Mouse (Mus musculus): Measurements from ENCODE around the gene Nr2c1. TPM values are rescaled to one million over a fixed set of nuclear protein-coding genes. Genes with fewer than 3 reads are reported as not detected.

The Nr2c1 gene
- total RNA-seq, 2 experiments from 2014 or later, result 8.2 to 9.8 TPM

GRCm38 (mm10) chr10:94183199-94183598 lies 35.4 kb downstream of the Nr2c1 start:
- intact Hi-C loops (cut with DNase I), result no loop called here
- DNase-seq, result no peak

- DNase-seq, result peak; percentile 94 to 97
- intact Hi-C loops (cut with DNase I), result no loop called here
Observed at GRCm38 (mm10) chr10:94198482-94199405, 50.9 kb downstream of the Nr2c1 start, which contains the start of gene Ndufa12. Gene Ndufa12 (plus strand): TSS chr10:94198720.

DNA sequence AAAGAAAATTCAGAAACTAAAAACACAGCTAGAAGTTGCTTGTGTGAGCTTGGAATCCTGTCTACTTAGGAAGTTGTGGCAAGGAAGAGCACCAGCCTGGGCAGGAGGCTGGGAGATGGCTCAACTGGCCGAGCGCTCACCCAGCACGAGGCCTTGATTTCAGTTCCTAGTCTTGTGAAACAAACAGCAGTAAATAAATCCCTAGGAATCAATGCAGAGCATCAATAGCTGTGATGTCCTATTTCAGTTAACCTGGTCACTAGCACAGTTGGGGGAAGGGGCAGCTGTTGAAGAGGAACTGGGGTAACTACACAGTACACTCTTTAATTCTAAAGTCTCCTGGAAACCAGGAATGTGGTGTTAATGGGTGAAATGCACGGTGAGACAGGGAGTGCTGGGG lies 57.1 kb downstream of the Nr2c1 start:
- intact Hi-C loops (cut with DNase I), result no loop called here

DNA sequence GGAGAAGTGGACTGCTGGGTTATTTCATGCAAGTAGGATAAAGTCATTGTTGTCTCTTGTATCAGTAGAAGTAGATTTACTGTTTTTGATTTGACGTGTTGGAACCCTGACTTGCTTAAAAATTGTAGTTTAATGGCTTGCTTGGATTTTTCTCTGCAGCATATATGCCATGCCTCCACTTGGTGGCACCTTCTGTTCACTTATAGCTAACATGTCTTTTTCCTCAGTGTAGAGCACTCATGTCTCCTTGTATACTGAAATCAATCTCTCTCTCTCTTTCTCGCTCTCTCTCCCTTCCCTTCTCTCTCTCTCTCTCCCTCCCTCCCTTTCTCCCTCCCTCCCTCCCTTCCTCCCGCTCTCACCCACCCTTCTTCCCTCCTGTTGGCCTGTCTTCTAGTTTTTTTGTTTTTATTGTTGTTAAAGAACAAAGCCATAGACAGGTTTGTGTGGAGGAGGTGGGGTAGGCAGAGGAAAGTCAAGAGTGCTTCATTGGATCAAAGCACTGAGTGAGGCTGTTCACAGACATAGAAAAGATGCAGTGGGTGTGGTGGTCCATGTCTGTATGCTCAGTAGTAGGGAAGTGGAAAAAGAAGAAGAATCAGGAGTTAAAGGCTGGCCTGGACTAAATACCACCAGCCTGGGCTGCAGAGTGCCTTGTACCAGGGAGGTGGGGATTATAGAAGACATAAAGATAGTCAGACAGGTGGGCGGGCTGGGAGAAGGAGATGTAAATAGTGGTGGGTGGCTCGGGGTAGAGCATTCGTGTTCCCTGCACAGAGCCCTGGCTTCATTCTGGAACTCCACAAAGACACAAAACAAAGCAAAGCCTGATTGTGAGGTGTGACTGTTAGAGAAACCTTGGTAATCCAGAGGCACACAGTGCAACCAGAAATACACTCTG lies 63.1 kb downstream of the Nr2c1 start:
- intact Hi-C loops (cut with DNase I), result loop anchor here (10.0 kb wide), 1 partner anchor 394 kb away; no protein-coding TSS in a partner anchor
- no peak for DNase-seq

More for the DNA sequence above, 57.1 kb downstream of the Nr2c1 start:
- DNase-seq, result no peak

DNA sequence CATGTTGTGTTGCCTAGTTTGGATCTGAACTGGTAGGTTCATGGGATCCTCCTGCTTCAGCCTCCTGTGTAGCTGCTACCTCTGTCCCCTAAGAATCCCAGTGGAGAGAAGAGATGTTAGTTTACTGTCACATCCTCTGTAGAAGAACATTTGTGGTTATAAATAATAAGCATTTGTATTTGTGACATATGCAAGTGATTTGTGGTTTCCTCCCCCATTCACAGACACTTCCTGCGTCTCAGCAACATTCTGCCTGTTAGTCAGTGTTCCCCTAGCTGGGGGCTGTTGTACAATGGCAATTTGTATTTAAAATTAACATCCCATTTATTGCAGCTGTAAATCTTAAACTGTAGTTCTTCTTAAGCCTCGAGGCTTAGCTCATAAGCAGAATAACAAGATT lies 63.9 kb downstream of the Nr2c1 start:
- intact Hi-C loops (cut with DNase I), result loop anchor here (10.0 kb wide), 1 partner anchor 393 kb away; no protein-coding TSS in a partner anchor
- no peak for DNase-seq

DNA sequence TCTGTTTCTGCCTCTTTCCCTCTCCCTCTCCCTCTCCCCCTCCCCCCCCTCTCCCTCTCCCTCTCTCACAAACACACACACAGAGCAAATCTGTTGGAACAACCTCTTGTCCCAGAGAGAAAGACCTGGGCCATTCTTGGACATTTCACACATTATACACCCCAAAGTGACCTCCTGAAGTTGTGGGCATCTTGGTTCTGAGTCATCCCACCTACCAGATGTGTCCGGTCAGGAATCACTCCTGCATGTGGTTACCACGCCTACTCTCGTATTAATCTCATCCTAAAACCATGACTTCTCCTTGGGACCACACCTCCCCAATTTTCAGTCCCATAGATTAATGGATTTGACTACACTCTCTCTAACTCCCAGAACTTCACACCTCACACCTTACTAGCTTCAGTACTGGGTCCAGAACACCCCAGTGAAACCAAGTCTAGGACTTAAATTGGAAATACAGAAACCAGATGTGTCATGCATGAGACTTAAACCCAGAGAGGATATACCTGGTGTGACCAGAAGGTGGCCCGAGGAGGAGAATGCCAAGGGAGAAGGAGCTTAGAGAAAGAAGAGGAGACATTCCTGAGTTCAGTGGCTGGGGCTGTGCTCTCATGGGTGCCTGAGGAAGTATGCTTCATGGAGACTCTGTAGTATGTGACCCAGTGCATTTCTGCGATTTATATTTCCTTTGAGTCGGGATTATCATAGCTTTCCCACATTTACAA lies 77.4 kb downstream of the Nr2c1 start:
- no peak for DNase-seq
- intact Hi-C loops (cut with DNase I), result no loop called here

GRCm38 (mm10) chr10:94230172-94230981 lies 82.6 kb downstream of the Nr2c1 start:
- intact Hi-C loops (cut with DNase I), result no loop called here
- no peak for DNase-seq

DNA sequence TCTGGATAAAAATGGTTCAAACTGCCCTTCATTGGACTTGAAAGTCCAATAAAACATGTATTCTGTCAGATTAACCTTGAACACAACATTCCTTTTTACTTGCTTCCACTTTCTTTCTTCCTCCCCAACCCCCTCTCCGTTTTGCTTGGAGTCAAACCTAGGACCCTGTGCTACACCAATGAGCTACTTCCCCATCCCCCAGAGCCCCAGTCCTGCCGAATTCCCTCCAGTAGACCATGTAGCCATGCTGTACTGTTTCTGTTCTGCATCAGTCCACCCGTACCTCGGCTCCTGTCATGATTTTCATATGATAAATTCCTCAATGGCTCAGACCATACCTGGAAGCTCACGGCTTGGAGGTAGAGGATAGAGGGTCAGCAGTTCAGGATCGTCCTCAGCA lies 83.2 kb downstream of the Nr2c1 start:
- intact Hi-C loops (cut with DNase I), result no loop called here
- no peak for DNase-seq

DNA sequence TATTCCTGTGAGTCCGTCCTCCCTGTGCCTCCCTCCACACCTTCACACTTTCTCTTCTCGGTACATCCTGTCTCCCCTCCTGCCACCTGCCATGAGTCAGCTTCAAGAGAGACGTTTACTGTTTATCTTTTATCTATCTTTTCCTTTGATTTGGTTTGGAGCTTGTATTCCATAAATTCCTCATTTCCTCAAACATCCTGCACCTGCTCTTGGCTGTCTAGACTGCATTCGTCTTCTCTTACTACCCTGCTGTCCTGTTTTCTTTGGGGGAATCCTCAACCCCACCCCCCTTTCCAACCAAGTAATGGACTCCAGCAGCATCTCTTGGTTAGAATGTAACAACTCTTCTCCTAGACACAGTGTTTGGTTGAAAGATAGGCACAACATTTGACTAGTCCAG lies 87.4 kb downstream of the Nr2c1 start:
- intact Hi-C loops (cut with DNase I), result no loop called here
- no peak for DNase-seq

DNA sequence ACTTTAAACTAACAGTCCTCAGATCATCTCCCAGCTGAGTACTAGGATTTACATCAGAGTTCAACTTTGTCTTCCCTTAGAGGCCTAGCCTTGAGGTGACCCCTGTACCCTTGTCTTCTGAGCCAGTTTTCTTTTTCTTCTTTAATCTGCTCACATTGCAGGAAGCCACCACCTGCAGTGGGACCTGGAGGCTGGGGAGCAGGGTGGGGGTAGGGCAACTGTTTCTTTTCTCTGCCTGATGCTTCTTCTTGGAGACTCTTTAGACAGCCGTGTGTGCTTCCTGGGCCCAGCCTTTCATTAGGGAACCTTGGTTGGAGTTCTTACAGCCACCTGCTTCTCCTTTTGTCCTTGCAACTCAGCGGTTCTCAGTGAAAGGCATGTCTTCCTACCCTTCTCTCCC lies 93.5 kb downstream of the Nr2c1 start:
- no peak for DNase-seq
- intact Hi-C loops (cut with DNase I), result no loop called here

Other genes starting within 250 kb of the Nr2c1 start
- 10 to 100 TPM; 34.9 to 35.3 TPM for gene Vezt, start 112.2 kb upstream of the Nr2c1 start, total RNA-seq (2021)
- gene Fgd6, start 112.0 kb upstream of the Nr2c1 start, total RNA-seq (2021), result 1 to 10 TPM; 6.9 to 7.3 TPM
- 100 to 1,000 TPM; 667 to 680 TPM for gene Ndufa12, start 50.7 kb downstream of the Nr2c1 start, total RNA-seq (2021)
- not detected for gene Gm4792, start 150.7 kb downstream of the Nr2c1 start, total RNA-seq (2021)
- 10 to 100 TPM; 36.8 to 41.8 TPM for gene Tmcc3, start 163.9 kb downstream of the Nr2c1 start, total RNA-seq (2021)